Mouse (Mus musculus): ENCODE measurements around the gene Hoxb4. TPM values are rescaled to one million over a fixed set of nuclear protein-coding genes. Genes with fewer than 3 reads are reported as not detected.

Gene Hoxb4
- total RNA-seq, 2 experiments from 2014 or later: 2.3 to 2.6 TPM

DNA sequence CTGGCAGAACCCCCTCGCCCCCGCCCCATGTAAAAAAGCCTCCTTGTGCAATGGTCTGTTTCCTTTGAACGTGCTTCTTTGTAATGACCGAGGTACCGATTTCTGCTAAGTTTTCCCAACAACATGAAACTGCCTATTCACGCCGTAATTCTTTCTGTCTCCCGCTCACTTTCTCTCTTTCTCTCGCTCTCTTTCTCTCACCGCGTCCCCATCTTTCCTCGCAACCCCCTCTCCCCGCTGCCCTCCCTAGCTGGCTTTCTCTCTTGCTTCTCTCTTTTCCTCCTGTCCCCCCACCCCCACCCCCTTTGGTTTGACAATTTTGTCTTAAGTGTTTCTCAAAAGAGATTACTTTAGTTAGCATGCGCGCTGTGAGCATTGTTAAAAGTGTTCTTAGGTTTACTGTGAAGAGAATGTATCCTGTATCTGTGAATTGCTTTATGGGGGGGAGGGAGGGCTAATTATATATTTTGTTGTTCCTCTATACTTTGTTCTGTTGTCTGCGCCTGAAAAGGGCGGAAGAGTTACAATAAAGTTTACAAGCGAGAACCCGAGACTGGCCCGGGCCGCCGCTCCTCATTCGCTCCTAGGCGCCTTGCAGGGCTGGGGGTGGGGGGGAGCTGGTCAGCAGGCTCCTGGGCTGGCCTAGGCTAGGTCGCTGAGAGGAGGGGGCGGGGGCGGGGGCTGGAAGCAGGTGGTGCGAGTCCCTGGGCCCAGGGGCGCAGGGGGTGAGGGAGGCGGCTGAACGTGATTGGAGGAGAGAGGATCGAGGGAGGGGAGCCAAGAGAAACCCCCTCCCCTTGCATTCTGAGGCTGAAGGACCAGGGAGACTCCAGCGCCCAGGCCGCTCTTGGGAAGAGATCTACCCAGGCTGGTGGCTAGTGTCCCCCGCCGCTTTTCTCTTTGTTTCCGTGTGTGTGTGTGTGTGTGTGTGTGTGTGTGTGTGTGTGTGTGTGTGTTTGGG lies 33.0 kb upstream of the Hoxb4 start:
- ATAC-seq (replicated peaks; ENCODE audit: poor library complexity, severe bottlenecking): no peak

DNA sequence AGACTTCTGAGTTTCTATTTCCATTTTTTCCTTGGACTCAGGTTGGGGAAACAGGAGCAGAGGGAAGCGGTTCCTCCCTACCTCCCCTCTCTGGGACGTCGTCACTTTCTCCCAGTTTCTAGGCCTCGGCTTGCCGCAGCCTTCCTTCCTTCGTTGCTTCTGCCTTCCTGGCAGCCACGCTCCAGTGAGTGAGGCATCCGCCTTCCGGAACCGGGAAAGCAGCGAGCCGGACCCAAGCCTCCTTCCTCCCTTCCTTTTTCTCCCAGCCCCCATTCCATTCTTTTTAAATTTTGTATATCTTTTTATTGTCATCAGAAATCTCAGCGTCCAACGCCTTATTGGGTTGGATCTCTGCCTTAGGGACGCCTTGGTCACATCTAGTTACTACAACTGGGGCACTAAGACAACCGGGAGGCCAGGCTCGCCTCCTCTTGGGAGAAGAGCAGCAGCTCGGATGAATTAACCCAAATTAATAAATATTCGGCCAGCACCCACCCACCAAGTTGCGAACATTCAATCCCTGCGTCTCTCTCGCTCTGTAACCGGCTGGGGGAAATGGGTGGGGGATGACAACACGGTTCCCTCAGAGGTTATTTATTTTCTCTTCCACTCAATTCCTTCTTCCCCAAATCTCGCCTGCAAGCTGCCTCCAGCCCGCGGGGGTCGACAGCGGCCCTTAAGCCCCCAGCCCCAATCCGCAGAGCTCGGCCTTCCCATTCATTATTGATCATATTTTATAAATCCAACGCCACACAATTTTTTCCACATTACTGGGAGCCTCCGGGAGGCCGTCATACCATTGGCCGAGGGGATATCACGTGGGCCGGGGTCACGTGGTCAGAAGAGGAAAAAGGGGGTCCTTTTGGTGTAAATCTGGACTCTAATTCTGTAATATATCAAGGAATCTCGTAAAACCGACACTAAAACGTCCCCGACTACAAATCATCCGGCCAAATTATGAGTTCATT lies 32.0 kb upstream of the Hoxb4 start, which contains the start of gene Hoxb7:
Hoxb7 (plus strand) TSS at position 853 of the 968 bp plus-strand sequence.
- ATAC-seq (replicated peaks; ENCODE audit: poor library complexity, severe bottlenecking): no peak

DNA sequence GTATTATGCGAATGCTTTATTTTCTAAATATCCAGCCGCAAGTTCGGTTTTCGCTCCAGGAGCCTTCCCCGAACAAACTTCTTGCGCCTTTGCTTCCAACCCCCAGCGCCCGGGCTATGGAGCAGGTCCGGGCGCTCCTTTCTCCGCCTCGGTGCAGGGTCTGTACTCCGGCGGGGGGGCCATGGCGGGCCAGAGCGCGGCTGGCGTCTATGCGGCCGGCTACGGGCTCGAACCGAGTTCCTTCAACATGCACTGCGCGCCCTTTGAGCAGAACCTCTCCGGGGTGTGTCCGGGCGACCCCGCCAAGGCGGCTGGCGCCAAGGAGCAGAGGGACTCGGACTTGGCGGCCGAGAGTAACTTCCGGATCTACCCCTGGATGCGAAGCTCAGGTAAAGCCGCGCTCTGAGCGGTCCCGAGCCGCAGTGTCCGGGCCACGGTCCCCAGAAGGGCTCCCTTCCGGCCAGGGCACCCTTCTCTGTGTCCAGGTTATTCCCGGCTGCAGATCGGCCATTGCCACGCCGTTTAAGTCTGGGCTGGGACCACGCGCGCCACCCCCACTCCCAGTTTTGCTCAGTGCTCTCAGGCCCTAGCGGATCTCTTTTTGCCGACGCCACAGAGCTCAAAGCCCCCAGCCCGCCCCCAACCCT lies 31.2 kb upstream of the Hoxb4 start:
- ATAC-seq (replicated peaks; ENCODE audit: poor library complexity, severe bottlenecking): 0 out of 2 replicates have a peak, but pooled peaks have one; percentile 35

DNA sequence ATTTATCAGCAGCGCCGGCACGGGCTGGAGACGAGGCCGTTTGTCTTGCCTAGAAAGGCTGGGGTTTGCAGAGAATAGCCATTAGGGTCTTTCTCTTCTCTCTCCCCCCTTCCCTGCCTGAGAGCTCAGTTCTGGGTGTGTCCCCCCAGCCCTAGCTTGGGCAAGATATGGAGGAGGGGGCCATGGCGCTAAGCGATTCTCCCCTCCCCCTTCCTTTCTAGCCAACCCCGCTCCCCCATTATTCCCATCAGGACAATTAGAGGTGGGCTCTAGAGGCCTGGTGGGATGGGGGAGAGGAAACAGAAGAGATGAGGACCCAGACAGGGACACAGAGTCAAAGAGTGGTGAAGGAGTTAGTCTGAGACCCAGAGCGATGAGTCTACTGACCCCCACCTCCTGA lies 30.7 kb upstream of the Hoxb4 start:
- ATAC-seq (replicated peaks; ENCODE audit: poor library complexity, severe bottlenecking): no peak

DNA sequence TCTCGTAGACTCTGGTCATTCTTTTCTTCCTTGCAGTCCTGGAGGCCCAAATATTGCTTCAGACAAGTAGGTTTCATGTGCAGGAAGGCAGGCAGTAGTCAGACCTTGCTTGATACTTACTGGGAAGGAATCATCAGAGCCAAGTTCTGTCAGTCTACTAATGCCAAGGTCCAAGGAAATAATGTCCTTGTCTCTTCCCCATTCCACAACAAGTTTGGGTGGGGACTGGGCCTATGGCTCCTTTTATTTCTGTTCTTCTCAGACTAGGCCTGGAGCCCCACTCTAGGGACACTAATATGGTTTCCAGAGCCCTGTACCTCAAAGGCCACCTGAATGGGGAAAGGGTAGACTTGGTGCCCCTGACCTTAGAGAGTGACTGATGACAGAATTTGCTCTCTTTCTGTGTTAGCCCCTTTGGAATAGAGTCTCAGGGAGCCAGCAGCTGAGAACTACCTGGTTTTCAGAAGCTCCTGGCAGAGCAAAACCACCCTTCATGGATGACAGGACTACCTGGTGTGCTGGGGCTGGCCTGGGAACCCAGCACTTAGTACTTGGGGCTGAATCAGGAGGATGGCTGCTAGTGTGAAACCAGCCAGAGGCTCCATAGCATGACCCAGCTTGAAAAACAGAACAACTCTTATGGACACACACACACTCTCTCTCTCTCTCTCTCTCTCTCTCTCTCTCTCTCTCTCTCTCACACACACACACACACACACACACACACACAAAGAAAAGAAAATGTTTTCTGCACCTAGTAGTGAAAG lies 29.4 kb upstream of the Hoxb4 start:
- ATAC-seq (replicated peaks; ENCODE audit: poor library complexity, severe bottlenecking): no peak

DNA sequence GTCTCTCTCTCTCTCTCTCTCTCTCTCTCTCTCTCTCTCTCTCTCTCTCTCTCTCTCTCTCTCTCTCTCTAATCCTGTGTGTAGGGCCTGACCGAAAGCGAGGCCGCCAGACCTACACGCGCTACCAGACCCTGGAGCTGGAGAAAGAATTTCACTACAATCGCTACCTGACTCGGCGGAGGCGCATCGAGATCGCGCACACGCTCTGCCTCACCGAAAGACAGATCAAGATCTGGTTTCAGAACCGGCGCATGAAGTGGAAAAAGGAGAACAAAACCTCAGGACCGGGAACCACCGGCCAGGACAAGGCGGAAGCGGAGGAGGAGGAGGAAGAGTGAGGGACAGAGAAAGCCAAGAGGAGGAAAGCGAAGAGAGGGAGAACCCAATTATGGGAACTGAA lies 28.8 kb upstream of the Hoxb4 start:
- ATAC-seq (replicated peaks; ENCODE audit: poor library complexity, severe bottlenecking): no peak

DNA sequence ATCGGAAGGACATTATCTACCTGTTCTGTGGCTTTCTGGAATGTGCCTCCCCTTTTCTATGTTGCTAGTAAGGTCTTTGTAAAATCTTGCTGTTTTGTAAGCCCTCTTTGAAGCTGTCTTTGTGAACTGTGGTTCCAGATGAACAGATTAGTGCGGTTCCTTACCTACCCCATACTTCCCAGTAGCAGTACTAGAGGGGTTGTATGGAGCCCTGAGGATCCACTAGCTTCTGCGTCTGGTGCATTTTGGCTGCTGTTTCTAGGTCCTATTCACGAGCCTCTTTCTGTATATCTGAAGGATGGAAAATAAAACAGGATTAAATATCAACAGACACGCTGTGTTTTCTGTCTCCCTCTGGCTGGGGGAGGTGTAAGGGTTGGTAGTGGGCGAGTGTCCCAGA lies 28.2 kb upstream of the Hoxb4 start:
- no peak for ATAC-seq (replicated peaks; ENCODE audit: poor library complexity, severe bottlenecking)

DNA sequence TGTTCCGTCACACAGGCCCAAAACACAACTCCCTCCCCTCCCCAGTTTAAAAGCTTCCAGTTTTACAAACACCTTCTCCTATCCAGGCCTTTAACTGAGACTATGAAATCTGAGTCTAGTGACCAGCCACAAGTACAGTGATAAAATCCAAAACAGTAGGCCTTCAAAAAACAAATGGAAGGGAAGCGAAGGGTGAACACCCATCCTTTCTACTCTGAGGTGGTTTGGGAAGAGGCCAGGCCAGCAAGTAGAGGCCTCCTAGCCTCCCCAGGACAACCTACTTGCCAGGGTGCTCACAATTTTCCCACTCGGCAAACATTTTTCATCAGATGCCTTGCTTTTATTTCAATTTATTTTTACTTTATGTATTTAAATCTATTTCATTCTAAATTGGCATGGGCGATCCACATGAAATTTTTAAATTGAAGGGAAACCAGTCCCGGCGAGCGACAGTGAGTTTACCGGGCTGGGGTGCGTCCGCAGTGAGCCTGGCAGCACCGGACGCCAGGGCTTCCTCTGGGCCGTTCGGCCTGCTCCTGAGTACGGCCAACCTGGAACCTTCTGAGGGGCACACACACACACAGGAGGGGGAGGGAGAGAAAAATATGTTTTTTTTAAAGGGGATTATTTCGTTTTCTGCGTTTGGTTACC lies 27.2 kb upstream of the Hoxb4 start:
- ATAC-seq (replicated peaks; ENCODE audit: poor library complexity, severe bottlenecking): no peak

DNA sequence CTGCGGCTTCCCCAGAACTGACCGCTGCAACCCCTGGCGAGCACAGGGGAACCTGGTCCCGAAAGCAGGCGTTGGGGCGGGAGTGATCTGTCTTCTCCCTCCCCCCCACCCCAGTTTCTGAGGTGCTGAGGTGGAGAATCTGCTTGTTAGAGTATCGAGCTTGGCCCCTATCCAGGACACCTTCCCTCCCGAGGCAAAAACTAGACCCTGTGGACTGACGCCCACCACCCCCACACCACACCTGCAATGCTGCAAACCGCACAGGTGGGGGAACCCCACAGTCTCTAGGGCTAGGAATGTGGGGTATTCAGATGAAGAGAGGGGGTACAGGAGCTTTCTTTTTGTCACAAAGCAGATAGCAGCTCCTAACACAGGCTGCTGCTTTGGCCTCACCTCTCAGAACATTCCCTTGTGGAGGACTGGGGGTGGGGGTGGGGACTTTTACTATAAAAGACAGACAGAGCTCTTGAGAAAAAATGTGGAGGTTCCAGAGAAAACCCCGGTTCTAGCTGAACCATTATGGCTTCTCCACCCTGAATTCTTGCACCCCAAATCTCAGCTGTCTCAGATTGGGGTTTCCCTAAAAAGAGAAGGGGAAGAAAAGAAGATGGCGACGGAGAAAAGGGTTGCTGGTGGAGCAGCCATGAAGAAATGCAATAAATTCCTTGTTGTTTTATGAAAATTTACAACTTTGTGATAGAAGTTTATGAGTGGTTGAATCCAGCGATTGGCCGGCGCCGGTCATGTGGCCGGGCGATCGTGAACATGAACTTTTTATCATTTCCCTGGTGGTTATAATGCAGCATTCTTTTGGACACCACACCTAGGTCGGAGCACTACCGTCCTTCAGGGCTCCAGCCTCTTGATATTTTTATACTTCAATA lies 26.1 kb upstream of the Hoxb4 start, which contains the start of gene Hoxb6:
Hoxb6 (plus strand) TSS at position 796 of the 884 bp plus-strand sequence.
- ATAC-seq (replicated peaks; ENCODE audit: poor library complexity, severe bottlenecking): no peak

DNA sequence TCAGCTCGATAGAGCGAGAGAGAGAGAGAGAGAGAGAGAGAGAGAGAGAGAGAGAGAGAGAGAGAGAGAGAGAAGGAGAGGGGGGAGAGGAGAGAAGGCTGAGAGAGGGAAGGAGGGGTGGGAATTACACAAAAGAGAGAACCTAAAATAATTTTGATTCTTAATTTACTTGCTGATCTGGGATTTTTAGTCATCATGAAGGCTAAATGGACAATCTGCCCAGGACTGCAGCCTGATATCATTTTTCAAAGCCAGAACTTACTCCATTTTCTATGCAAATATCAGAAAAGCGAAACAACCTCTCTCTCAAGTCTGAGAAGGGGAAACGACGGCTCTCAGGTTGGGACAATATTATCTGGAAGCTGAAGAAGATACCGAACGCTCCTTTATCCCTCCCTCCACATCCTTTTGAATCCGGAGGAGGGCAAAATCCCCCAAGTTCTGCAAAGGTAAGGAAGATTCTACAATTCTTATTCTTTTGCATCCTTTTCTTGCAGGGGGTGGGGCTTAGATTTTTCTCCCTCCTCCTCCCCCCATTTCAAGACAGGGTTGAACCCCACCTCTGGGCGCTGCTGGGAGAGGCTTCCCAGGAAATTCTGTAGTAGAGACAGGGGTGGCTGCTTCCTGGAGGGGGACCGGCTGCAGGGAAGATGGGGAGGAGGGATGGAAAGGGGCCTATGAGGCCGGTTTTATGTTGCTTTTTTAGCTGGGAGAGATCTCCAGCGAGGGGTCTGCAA lies 25.3 kb upstream of the Hoxb4 start:
- no peak for ATAC-seq (replicated peaks; ENCODE audit: poor library complexity, severe bottlenecking)

DNA sequence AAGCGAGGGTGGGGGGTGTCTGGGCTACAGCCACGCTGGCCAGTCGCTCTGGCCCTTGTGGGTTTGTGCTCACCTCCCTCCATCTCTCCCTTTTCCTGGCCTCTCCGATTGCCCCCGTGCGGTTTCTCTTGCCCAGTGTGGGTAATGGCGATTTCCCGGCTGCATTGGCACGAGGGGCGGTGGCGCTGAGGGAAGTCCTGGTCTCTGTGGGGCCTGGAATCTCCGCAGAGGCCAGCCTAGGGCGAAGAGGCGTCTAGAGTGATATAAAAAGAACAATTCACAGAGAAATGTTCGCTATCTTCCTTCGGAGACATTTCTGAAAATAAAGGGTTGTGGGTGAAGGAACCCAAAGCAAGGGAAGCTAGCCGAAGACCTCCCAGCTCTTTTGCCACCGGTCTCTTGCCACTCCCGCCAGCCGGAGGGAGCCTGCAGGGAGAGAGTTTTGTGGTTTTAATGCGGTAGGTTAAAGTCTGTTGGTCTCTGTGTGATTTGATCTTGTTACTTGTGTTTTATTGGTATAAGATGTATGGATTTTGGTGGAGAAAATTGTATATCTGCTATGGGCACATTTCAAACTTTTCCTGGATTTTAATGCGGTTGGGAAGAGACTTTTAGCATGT lies 24.7 kb upstream of the Hoxb4 start:
- ATAC-seq (replicated peaks; ENCODE audit: poor library complexity, severe bottlenecking): 0 out of 2 replicates have a peak, but pooled peaks have one; percentile 12

DNA sequence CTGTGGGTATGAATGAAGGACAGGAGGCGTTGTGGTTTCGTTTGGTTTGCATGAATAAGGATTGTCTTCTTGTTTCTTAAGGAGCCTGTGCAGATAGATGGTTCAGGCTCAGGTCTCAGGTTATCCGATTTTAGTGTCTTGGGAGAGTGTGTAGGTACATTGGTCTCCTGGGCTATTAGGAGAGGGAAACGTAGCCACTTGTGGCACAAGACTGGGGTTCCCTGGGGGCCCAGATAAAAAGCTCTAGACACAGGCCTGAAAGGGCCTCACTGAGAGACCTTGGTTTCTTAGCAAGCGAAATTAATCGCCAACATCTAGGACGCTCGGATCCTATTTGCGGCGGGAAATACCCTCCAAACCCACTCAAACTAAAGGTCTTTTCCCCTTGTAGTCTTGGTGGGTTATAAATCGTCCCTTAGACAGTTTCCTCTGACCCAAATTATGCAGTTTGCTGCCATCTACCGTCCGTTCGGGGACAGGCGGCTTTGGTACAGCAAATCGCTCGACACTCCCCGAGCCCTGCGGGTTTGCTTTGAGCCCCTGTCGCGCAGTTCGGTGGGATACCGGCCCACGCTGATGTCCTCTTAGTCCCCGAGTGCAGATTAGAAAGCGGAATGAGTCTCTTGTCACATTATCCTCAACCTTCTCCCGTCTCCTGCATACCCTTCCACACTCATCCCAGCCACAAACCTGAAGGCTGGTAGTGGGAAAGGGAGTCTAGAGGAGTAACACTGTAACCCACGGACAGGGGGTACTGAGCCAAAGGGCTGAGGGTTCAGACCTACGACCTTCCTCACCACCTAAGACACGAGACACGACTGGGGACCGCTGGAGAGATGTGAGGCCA lies 23.6 kb upstream of the Hoxb4 start:
- ATAC-seq (replicated peaks; ENCODE audit: poor library complexity, severe bottlenecking): peak; percentile 78

DNA sequence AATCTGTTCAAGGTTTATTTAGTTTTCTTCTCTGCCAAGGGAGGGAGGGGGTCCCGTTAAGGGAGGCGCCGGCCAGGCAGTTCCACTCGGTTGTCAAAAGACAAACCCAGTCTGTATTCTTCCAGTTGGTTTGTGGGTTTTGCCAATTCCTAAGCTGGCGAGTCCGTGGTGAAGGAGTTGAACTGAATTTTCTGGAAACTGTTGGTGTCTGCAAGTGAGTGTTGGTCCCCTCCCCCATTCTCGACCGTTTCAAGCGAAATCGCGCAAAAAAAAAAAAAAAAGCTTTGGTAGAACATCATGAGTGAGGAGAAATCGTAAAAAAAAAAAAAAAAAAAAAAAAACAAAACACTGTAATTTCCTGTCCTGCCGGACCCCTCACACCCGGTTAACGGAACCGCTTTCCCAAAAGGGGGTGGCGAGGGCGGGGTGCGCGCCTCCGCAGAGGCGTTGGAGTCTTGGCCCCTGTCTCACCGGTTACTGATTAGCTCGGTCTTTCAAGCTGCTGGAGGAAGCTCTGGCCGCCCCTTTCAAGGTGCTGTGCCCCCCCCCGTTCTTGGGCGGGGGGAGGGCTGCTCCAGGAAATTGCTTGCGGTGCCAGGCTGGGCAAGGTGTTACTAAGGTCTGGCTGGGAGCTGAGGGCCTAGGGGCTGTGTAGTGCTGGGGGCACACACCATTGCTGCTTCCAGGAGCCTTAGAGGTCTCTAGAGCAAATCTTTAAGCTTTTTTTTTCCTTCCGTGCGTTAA lies 22.8 kb upstream of the Hoxb4 start:
- no peak for ATAC-seq (replicated peaks; ENCODE audit: poor library complexity, severe bottlenecking)

DNA sequence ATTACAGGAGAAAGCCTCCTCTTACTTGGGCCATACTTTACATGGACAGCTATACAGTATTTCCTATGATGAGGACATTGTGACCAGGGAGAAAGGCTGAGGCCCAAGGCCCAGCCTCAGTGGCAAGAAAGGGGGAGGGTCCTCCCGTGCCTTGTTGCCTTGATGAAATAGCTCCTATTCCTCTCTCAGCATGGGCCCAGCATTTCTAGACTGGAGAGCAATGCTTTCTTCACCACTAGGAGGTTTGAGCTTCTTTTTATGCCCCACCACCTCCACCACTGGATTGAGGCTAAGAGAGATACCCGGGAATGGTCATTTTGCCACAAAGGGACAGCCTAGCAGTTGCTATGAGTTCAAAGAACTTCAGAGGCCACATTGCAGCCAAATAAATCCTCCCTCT lies 21.1 kb upstream of the Hoxb4 start:
- ATAC-seq (replicated peaks; ENCODE audit: poor library complexity, severe bottlenecking): no peak

DNA sequence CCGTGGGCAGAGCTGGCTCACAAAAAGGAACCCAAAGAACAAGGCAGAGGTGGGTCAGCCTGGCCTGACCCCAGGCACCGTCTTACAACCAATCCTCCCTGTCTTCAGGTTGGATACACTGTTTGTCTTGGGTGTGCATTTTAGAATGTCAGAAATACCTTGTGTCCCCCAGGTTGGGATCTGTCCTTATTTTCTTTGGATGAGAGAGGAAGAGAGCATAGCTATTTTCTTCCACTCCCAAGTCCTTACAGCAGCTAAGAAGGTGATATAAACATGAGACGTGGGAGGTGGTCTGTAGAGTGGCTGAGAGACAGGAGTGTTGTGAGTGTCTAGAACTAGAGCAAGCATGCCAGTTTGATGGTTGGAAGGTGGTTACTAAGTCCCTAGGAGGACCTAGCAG lies 20.6 kb upstream of the Hoxb4 start:
- no peak for ATAC-seq (replicated peaks; ENCODE audit: poor library complexity, severe bottlenecking)
